Mouse (Mus musculus) testis, adult 2 months (tissue): ENCODE measurements at regions not wholly inside any gene's neighbourhood (a gene's known extent, or its start where the extent isn't known, plus 50 kb on each side); places are given as distances from the start of the nearest gene placed in this dataset.

Source experiments
- CTCF ChIP-seq: fragments of 200-500 bp; IDR thresholded peaks from 2 replicates; pipeline ENCODE4 v1.5.1; 2012; ENCODE audit warnings: low read depth, mild to moderate bottlenecking, inconsistent platforms, low read length, moderate library complexity; ENCODE audit not compliant: control insufficient read depth, insufficient read depth, insufficient replicate concordance
- POLR2A ChIP-seq: fragments of 200-500 bp; IDR thresholded peaks from 2 replicates; pipeline ENCODE4 v1.6.1; 2012; ENCODE audit warnings: low read depth, mild to moderate bottlenecking, inconsistent platforms, low read length, moderate library complexity; ENCODE audit not compliant: control insufficient read depth

DNA sequence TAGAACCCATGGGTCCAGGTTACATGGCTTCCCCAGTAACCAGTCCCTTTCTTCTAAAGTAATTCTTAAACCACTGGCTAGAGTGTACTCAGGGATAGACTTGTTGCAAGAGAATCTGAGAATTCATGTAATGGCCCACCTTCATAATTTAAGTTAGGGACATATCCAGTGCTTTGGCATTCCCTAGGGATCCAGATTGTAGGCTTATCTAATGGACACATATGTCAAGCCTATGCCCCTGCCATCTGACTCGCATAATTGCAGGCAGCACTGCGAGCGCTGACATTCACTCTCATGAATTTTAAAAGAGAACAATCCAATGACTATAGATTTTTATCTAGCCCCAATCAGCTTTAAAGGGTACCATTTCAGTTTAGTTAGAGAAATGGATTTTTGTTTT lies 518.1 kb upstream of the Tusc1 start:
- TF ChIP-seq CTCF (no peak), POLR2A (no peak)
